Comparison of ENCODE assay signal across 15 mouse cellular contexts in the genomic region with DNA sequence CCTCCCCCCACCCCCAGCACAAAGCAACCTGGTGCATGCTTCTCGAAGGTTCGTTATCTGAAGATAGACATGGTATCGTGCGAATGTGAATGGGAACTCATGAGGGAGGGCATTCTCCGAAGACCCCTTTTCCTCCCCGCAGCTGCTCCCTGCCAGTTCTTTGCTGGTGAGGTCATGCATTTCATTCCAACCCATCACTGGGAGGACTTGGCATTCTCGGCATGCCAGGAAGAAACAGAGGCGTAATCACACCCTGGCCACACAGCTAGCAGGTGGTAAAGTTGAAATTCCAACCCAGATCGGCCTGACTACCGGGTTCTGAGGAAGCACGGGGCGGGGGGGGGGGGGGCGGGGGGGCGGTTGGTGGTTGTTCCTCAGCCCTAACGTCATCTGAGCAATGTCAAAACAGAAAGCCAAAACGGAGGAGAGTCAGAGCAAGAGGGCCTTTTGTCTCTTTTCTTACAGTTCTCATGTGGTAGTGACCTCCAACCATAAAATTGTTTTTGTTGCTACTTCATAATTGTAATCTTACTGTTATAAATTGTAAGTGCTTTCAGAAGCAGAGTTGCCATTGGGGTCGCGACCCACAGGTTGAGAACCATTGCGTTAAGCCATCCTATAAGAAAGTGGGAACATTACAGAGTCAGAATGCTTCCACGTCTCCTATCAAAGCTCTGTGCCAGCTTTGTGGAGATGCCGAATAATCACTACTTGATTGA. TPM values are rescaled to one million over a fixed set of nuclear protein-coding genes. Genes with fewer than 3 reads are reported as not detected.
DNase-seq lines count a peak whose midpoint lies in the region; ATAC-seq lines count a peak whose summit lies in the region.
"Had no signal": no experiment of that assay in that cellular context is flagged by ENCODE, and none has a peak within 500 bp of the region (broad histone marks: within the 10 kb centered on the region; RNA-seq: fewer than 3 reads in every experiment).

No protein-coding gene starts in this region.

- H3K9me3 ChIP-seq in heart, embryonic 15.5 days (replicated peaks): no peaks in the 10 kb centered on the region
- H3K9me3 ChIP-seq: limb, embryonic 15.5 days; neural tube, embryonic 13.5 days had no signal

- H3K4me3 ChIP-seq in heart, embryonic 15.5 days: no peak overlapping the region
- H3K4me3 ChIP-seq: limb, embryonic 15.5 days; neural tube, embryonic 13.5 days had no signal

- peak; percentile 46 for DNase-seq in cerebellum, adult 9-11 months
- no peak for DNase-seq in cerebellum, postnatal 25 days
- DNase-seq in heart, adult 11 months: no peak
- DNase-seq in lung, postnatal 25 days (ENCODE audit: low spot score): peak; percentile 53
- no peak for DNase-seq in lung, postnatal 10 days
- DNase-seq in mesoderm, embryonic 11.5 days (ENCODE audit: low read depth, low spot score): peak; percentile 46
- DNase-seq in liver: no peak
- DNase-seq: cerebellum, adult 9-10 months; layer of hippocampus, postnatal 36 days; thymus, adult 18-20 months had no signal

- H3K36me3 ChIP-seq in heart, embryonic 15.5 days: peaks cover 24% of the 10 kb centered on the region; the same call in 1 of the 2 replicates

- no peak for ATAC-seq in heart, embryonic 15.5 days (replicated peaks; ENCODE audit: insufficient number of reproducible peaks, insufficient read depth, low FRiP score, low read depth)
- ATAC-seq: activated CD4-positive, CD25-positive, alpha-beta regulatory T cell, adult 4 months; midbrain, embryonic 16.5 days had no signal

- no peak overlapping the region for H3K9ac ChIP-seq in heart, embryonic 15.5 days
- H3K9ac ChIP-seq: limb, embryonic 15.5 days; neural tube, embryonic 13.5 days had no signal

- peaks cover 26% of the 10 kb centered on the region for H3K4me1 ChIP-seq in heart, embryonic 15.5 days (replicated peaks)

- WGBS in heart, embryonic 15.5 days: 19% methylated on average over 21 of the region's 21 CpGs

- peak overlapping the region; percentile 2 for H3K27ac ChIP-seq in heart, embryonic 15.5 days
- H3K27ac ChIP-seq: neural tube, embryonic 13.5 days had no signal

- no peaks in the 10 kb centered on the region for H3K27me3 ChIP-seq in heart, embryonic 15.5 days
- H3K27me3 ChIP-seq: limb, embryonic 15.5 days; neural tube, embryonic 13.5 days had no signal

- H3K4me2 ChIP-seq in heart, embryonic 15.5 days: peak overlapping the region; percentile 38
- H3K4me2 ChIP-seq: limb, embryonic 15.5 days; neural tube, embryonic 13.5 days had no signal

RNA-seq across cellular contexts. Expression of a gene that starts 4.0 kb away (rescaled TPM):
- 197 and 200 TPM in 2 replicates for polyA plus RNA-seq in heart, embryonic 15.5 days (2015; fragmentation: Nextera tagmentation; extraction: Ambion mirVana)

RNA-seq across cellular contexts. Expression of a gene that starts 56.4 kb away (rescaled TPM):
- 6.5 and 8.6 TPM in 2 replicates for polyA plus RNA-seq in heart, embryonic 15.5 days (2015; fragmentation: Nextera tagmentation; extraction: Ambion mirVana)

Comparison
In these comparisons a context has a peak if more than half of its experiments do, and no peak if none do; other contexts are left out.
1. DNase-seq: peak in cerebellum, adult 9-11 months (single experiment), lung, postnatal 25 days (single experiment) and mesoderm, embryonic 11.5 days (single experiment); none in cerebellum, postnatal 25 days (0 of 2), heart, adult 11 months (single experiment), lung, postnatal 10 days (single experiment) and liver (single experiment).